Mouse (Mus musculus) cortical plate, adult 2 months (tissue): Measurements from ENCODE around the gene Cdh11.
"Not testable (repeated sequence)": the region's sequence is repeated elsewhere in the genome, so short reads cannot be mapped to it uniquely, and the experiment has no call there.

Experiments used
- CTCF ChIP-seq: fragments of 200-500 bp; IDR thresholded peaks from 2 replicates; pipeline ENCODE4 v1.5.1; 2011; ENCODE audit warnings: mild to moderate bottlenecking, control low read depth, low read length; ENCODE audit not compliant: insufficient read depth; ENCODE audit errors: extremely low read depth
- POLR2A ChIP-seq: fragments of 200-500 bp; IDR thresholded peaks from 2 replicates; pipeline ENCODE4 v1.6.1; 2011; ENCODE audit warnings: mild to moderate bottlenecking, low read length, control low read depth; ENCODE audit not compliant: insufficient read depth; ENCODE audit errors: extremely low read depth

DNA sequence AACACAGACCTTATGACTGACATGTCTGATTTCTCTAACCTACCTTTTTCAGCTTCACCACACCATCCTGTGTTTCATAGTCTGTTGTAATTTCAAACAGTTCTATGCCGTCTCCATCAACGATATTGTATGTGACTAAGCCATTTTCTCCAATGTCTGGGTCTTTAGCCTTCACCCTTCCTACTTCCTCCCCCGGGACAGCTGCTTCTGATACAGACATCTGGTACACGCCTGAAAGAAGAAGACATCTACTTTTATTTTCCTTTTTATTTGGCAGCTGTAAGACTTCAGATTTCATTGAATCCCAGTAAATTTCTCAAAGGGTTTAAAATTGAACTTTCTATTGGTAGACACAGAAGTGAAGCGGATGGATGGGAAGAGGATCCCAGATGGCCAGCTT, 120.9 kb downstream of the Cdh11 start:
- TF ChIP-seq POLR2A, CTCF: not testable (repeated sequence)
